Mouse (Mus musculus): ENCODE data around the gene Mocs2.

The Mocs2 gene

DNA sequence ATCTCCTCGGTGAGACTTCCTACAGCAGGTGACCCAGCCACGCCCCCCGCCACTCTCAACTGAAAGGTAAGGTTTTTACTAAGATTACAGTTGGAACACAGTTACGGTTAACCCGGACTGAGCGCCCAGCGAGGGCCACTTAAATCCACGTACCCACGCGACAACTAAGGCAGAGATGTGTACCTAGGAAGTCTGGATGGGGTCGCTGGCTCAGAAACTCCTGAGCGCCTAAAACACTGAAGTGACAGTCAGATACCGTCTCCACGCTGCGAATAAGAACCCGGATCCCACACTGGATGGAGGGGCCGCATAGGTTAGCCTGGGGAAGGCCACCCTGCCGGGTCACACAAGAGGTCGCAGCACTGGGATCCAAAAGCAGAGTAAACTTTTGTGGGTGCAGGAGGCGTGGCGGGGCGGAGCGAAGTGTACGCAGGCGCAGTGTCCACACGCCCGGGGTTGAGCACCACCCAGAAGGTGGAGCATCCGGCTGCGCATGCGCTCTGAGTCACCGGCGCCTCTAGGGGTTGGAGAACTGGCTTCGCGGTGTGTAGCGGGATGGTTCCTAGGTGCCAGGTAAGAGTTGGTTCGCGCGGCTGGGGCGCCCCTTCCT is at the start of gene Mocs2:
Mocs2 (plus strand) TSS at position 486 of the 610 bp plus-strand sequence.
- peak; percentile 97 for DNase-seq (ENCODE audit: low spot score)

DNA sequence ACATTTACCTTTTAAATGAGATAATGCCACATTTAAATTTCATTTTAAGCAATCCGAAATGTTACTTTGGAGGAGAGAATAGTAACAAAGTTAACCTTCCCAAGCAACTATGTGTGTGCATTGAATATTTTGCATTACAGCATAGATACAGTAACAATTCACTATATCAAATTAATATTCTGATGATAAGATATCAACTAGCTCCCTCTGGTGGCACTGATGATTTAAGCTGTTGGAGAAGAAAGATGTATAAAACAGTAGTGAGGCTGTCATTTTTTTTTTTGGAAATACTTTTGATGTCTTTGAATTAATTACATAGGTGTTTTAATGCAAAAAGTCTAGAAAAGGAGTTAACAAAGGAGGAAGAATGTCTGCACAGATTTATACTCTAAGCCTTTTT is 26.5 kb upstream of the Mocs2 start:
- DNase-seq (ENCODE audit: low spot score): no peak

DNA sequence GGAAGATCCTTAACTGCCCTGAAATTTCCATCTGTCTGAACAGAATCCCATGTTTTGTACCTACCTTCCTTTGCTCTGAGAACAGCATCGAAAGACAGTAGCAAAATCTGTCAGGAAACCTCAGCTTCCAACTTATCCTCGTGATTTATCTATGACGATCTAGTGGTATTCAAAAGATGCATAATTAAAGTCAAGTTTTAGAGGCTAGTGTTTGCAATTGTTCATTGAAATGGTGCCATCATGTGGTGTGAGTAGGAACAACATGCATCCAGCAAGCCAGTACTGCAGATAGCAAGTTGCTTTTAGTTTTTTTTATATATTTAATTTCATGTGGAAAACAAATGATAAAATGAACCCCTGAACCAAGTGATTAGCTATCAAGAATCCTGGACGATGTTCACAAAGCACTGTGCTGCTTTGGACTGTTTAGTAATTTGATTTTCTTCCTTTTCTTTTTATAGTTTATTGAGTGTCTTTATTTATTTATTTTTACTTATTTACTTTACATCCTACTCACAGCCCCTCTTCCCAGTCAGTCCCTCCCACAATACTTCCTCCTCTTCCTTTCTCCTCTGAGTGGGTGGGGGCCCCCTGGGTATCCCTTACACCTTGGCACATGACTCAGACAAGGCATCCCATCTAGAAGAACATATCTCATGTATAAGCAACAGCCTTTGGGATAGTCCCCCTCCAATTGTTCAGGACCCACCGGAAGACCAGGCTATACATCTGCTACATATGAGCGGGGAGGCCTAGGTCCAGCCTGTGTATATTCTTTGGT is 24.6 kb upstream of the Mocs2 start:
- peak; percentile 46 for DNase-seq (ENCODE audit: low spot score)

DNA sequence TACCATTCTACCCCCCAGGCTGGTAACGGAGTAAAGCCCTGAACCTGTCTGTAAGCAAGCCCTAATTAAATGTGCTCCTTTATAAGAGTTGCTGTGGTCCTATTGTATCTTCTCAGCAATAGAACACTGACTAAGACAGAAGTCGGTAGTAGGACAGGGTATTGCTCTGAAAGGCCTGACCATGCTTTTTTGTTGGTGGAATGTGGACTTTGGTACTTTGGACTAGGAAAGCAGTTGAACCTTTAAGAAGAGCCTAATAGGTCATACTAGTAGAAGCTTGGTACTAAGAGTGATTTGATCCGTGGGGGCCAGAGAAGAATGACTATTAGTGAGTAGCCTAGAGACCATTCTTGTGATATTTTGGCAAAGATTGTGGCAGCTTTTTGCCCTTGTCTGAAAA is 16.2 kb upstream of the Mocs2 start:
- DNase-seq (ENCODE audit: low spot score): no peak

DNA sequence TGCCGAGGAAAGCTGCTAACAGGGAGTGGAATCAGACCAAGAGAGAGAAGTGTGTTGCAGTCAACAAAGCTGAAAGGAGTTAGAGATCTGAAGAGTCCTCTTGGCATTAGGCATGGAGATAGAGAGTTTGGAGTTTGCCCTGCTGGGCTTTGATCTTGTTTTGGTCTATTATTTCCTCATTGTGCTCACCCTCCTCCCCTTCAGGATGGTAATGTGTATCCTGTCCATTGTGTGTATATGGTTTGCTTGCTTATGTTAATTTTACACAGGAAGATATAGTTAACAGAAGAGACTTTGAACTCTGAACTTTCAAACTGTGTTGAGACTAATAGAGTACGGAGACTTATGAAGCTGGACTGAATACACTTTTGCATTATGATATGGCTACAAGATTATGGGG is 15.1 kb upstream of the Mocs2 start:
- DNase-seq (ENCODE audit: low spot score): no peak

DNA sequence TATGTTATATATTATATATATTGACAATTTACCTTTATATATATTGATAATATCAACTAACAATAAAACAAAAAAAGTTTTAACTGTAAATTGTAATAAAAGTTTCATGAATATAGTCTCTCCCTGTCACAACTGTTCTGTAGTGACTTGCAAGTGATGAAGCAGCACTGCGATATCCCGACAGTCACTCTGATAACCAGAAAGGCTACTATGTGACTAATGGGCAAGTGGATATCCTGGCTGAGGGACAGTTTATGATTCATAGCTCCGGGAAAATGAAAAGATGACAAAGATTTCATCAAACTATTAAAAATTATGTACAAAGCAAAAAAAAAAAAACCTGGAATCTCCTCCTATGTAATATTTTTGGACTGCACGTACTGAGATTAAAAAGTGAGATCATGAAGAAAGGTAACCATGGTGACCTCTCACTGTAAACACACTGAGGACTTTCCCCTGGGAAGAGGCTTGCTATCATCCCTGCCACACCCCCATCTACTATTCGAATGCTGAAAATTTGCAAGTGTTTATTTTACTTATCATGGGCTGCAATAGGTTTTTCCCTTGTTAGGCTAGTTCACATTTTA is 8.3 kb upstream of the Mocs2 start:
- DNase-seq (ENCODE audit: low spot score): no peak

DNA sequence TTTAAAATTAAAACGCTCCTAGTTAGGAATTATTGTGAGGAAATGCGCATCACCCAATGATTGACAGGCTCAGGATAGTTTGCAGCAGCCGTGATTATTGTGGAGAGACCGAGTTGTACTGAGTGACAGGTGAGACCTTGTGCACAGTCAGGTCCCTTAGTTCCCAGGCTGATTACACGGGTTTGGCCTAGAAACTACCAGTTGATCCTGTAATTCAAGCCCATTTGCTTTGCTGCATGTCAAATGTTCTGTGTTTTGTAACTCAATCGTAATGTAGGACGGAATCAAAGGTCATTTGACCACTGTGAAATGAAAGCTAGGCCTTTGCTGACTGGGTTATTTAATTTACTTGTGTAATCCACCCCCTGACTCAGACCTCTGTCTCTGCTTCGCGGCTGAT is 477 bp downstream of the Mocs2 start:
- DNase-seq (ENCODE audit: low spot score): peak; percentile 21

DNA sequence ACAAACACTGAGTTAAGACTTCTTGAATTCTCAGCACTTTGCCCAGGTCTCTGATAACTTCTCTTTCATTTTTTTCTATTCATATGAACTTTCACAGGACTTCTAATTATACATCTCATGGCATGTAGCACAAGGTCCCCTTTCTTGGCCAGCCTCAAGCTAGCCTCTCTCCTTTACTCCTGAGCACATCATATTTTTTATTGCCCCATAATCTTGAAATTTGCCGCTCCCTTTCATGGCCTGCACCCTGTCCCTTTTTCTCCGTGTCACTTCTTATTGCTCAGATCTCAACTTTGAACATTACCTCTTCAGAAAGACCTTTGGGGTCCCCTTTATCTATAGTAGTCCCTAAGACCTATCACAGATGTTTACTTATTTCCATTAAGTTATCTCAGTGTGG is 4.8 kb downstream of the Mocs2 start:
- no peak for DNase-seq (ENCODE audit: low spot score)

DNA sequence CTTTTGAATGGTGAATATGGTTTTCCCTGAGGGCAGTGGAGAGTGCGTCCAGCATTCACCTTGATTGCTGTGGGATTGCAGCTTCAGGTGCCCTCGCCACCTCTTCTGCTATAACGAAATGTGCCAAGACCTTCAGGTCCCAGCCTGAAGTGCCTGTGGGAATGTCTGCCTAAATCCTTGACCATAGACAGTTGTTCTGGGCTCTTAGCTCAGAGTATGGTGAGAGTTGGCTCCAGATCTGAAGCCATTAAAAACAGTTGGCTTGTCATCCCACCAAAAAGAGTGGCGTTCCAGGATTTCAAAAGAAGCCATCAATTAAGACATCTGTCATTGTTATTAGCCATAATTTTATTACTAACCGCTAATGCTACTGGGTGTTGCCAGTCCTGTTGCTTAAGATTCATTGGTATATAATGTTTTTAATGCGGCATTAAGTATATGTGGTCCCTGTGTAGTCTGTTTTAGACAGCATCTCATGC is 7.4 kb downstream of the Mocs2 start:
- no peak for DNase-seq (ENCODE audit: low spot score)

DNA sequence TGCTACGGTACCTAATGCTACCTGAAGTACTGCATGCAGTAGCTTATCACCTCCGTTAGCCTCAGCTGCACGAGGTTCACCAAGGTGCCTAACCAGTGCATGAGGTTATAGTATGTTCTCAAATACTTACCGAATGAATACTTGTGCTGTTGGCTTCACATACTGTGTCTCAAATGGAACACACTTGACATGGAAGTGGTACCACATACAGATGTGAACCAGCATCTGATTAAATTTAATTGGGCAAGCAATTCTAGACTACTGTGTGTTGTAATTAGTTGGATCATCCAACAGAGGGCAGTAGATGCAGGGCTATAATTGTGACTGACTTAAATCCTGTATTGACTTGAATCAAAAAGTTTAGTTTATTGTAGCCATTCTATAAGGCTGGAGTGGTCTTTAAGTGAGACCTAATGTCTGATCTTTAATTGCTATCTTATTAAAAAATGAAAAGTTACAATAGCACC is 13.4 kb downstream of the Mocs2 start:
- DNase-seq (ENCODE audit: low spot score): no peak

DNA sequence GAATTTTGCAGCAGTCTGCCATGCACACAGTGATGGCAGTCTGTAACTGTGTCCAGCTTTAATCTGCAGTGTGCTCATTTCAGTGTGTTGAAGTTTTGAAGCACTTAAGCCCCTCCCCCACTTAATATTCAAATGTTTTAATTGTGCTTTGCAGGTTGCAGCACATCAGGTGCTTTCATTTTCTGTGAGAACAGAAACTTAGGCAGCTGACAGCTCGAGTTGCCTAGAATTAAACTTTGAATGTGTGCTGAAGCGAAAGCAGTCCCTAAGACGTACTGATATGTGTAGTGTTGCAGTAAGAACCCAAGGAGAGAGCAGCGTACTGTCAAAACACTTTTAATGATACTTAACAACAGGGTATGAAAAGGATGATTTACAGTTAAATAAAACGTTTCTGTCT is 14.7 kb downstream of the Mocs2 start:
- DNase-seq (ENCODE audit: low spot score): no peak

DNA sequence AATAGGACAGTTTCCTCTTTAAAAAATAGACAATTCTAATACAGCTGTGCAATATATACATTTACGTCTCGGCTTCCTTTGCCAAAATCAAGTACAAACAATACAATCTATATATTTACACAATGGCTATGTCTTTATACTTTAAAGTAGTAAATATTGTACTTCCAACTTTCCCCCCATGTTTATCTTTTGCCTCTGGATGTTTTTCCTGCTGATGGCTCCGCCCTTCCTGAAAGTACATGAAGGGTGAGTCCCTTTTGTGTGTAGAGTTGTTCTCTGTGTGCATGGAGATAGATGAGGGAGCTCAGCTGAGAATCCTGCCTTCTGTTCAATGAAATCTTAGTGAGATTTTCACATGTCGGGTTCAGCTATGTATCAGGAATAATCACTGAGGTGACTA is 15.3 kb downstream of the Mocs2 start:
- no peak for DNase-seq (ENCODE audit: low spot score)

DNA sequence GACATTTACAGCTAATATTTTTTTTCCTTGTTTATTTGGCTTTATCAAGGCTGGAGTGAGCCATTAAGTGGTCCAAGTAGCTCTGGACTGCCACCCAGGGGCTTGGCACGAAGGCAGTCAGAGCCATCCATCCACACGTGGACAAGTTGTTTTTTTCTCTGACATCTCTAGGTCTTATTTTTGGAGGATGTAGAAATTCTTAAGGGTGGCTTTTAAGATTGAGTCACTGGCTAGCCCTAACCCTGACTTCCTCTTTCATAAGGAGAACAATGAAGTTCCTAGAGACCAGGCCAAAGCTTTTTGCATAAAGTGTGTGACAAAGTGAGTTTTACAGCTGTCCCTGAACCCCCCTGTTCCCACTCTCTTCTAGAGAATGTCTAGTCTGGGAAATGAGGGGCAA is 16.5 kb downstream of the Mocs2 start:
- DNase-seq (ENCODE audit: low spot score): no peak

DNA sequence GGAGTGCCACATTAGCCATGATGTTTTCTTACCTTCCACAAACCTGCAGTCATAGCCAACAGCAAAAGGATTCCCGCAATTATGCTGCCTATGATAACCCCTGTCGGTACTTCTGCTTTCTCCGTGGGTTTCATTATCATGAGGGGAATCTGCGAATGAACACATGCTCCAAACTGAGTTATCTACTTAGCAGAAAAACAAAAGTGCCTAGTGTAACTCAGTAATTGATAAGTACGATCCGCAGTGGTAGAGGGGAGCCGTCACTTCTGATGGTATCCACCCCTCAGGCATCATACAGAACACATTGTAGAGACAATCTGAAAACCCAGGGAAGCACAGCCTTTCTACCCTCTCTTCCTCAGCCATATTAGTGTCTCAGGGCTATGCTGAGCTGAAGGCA is 19.0 kb downstream of the Mocs2 start:
- DNase-seq (ENCODE audit: low spot score): no peak

DNA sequence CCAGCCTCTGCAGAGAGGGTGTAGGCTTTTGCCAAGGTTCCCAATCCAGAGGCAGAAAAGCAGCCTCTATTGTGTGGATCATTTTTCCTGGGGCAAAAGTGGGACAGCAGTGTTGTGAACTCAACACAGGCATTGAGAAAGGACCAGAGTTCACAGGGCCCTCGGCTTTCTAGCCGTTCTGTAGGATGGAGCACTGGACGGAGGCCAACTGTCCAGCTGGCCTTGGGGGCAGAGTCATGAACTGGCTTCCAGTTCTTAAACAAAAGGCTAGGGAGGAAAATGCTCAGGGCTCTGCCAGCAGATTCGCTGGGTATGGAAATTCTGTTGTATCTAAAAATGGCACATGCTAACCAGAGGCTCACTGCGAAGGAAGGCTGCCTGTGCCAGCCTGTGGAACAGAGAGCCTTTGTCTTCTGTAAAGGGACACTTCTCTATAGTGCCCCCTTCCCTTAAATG is 20.5 kb downstream of the Mocs2 start:
- DNase-seq (ENCODE audit: low spot score): no peak

DNA sequence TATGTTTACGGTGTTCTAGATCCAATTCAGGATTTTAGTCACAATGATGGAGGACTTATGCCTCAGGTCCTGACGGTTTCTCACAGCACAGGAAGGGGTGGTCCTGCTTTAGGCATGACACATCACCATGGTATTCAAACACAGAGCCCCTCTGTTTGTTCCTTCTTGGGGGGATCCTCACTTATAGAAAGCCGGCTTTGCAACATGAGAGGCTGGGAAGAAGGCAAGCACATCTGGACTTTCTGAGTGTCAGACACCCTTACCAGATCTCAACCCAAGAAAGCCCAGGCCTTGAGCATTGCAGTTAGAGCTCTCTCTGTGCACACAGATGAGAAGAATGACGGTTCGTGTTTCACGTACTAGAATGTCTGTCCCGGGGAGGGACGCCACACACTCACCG is 21.1 kb downstream of the Mocs2 start:
- no peak for DNase-seq (ENCODE audit: low spot score)

DNA sequence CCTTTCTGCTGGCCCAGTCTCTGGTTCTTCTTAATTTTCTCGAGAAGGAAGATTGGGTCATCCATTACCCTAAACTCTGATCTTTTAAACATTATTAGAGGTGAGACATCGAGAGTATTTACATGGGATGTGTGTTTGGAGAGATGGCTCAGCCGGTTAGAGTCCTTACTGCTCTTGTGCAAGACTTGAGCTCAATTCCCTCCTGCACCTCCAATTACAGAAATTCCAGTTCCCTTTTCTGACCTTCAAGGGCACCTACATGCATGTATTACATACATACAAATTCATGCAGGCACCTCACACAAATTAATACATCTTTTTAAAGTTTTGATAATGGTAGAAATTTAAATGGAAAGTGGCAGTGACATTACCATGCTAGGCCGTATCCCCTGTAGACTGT is 22.5 kb downstream of the Mocs2 start:
- no peak for DNase-seq (ENCODE audit: low spot score)

DNA sequence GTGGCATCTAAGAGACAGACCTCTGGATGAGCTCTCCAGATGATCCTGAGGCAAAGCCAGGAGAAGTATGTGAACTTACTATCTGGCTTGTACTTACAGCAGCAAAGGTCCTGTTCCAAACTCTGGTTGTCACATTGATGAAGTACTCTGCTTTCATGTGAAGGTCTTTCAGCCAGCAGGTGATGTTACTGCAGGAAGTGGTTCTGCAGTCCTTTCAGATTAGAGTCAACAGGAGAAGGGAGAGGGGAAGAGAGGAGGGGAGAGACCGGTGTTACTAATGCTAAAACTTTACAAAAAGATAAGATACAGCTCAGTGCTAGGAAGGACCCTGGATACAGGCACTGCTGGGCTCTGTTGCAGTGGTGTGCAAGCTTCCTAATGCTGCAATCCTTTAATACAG is 25.3 kb downstream of the Mocs2 start:
- no peak for DNase-seq (ENCODE audit: low spot score)

DNA sequence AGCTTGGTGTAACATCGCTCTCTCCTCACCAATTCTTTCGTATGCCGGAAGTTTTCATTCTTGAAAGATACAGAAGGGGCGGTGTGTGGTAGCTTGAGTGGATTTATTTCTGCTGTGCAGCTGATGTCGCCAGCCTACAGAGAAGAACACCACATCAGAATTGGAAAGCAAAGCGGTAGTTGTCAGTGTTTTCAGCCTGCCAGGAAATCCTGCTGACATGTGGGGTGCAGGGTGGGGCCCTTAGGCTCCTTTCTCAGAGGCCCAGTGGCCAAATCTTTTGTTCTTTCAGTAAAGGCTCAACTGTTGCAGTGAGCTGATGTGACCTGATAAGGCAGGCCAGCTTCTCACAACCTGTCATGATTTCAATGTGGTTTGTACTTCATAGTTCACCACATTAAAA is 27.8 kb downstream of the Mocs2 start:
- DNase-seq (ENCODE audit: low spot score): no peak

DNA sequence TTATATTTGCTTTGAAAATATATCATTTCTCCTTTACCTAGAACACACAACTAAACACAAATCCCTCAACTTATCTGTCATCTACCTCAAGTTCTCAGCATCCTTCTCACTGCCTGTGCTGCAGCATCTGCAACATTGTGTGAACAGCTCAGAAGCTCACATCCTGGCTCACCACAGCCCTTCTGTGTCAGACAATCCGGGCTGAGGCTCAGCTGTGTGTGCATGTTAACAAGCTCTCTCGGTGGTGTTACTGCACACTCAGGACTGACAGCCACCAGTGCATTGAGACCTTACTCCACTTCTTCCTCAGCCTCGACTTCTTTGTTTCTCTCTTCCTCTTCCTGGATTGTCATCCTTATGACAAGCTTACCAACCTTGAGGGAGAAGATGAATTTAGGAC is 30.9 kb downstream of the Mocs2 start:
- no peak for DNase-seq (ENCODE audit: low spot score)

DNA sequence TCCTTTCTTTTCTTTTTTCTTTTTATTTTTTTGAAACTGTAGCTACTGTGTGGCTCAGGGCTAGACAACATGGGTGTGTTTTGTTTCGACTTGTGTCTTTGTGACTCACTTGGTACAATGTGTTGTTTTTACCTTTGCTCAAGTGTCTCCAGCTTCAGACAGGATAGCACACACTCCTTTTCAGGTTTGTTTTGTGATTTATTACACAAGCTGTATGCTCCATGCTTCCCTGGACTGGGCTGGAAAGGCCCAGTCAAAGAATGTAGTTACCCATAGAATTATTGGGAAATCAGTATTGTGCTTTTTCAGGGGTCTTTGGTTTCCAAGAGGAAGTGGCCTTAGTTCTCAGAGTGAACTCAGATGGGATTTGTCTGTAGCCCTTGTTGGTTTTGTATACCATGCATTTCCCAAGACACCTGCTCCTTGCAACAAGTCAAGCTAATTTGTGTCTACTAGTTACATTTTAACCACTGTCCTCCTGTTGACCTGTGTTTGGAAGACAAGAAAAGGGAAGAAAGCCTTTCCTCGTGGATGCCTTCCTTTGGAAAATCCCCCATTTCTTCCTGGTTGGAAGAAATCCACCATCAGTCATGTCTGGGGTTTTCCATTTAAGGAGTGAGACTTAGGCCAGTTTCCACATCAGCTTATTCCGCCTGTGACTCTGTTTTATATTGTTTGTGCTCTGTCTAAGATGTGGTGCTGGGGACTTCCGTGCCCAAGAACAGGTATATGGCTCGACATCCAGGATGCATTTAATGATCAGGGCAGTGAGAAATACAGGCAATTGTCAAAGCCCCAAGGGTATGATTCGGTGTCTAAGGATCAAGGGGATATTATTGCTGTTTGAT is 34.5 kb downstream of the Mocs2 start:
- no peak for DNase-seq (ENCODE audit: low spot score)

DNA sequence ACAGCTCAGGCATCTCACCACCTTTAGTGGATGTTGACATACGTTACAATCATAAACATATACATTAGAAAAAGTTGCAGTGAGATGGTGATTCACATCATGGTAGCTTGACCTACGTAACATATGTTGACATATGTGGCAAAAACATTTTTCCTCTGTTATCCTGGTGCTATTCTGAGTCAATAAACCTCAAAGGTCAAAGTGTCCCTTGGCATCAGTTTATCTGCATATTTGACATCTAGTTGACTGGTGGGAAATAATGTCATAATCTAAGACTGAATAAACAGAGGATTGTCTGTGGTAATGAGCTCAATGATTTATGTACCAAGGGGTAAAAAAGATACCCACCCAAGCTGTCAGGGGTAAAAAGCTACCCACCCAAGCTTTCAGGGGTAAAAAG is 35.1 kb downstream of the Mocs2 start:
- DNase-seq (ENCODE audit: low spot score): no peak

Measured in urinary bladder, postnatal 25 days (tissue).